Mouse (Mus musculus) liver, adult 2 months (tissue): ENCODE data around the gene Synpo2.

ENCODE experiments used
- CTCF ChIP-seq: fragments of 200-500 bp; IDR thresholded peaks from 2 replicates; pipeline ENCODE4 v1.5.1; 2011; ENCODE audit warnings: low read depth, low read length, control low read depth
- POLR2A ChIP-seq: fragments of 200-500 bp; IDR thresholded peaks from 2 replicates; pipeline ENCODE4 v1.6.1; 2011; ENCODE audit warnings: low read length, control low read depth; ENCODE audit not compliant: insufficient read depth; ENCODE audit errors: extremely low read depth

GRCm38 (mm10) chr3:123235495-123235894 lies 454 bp downstream of the Synpo2 start:
- TF ChIP-seq POLR2A = no peak
- TF ChIP-seq CTCF = no peak
